Mouse (Mus musculus) urinary bladder, adult 2 months (tissue): ENCODE data around the gene Lrrn1. TPM values are rescaled to one million over a fixed set of nuclear protein-coding genes. Genes with fewer than 3 reads are reported as not detected.
A peak's percentile ranks its signal among the peaks of the same experiment; 100 is the strongest.

Experiments
- DNase-seq: peaks from one replicate; pipeline ENCODE4 v3.0.0; 2022; ENCODE audit warnings: low spot score
- polyA plus RNA-seq: library from polyadenylated mRNA; depleted of rRNA; stranded (reverse); fragments of >200 nt; gene quantifications from 2 replicates; pipeline ENCODE4 v1.2.3, GENCODE M21; 2012; rRNA removed

Gene Lrrn1
- polyA plus RNA-seq, result 0.58 and 0.68 TPM in 2 replicates

DNA sequence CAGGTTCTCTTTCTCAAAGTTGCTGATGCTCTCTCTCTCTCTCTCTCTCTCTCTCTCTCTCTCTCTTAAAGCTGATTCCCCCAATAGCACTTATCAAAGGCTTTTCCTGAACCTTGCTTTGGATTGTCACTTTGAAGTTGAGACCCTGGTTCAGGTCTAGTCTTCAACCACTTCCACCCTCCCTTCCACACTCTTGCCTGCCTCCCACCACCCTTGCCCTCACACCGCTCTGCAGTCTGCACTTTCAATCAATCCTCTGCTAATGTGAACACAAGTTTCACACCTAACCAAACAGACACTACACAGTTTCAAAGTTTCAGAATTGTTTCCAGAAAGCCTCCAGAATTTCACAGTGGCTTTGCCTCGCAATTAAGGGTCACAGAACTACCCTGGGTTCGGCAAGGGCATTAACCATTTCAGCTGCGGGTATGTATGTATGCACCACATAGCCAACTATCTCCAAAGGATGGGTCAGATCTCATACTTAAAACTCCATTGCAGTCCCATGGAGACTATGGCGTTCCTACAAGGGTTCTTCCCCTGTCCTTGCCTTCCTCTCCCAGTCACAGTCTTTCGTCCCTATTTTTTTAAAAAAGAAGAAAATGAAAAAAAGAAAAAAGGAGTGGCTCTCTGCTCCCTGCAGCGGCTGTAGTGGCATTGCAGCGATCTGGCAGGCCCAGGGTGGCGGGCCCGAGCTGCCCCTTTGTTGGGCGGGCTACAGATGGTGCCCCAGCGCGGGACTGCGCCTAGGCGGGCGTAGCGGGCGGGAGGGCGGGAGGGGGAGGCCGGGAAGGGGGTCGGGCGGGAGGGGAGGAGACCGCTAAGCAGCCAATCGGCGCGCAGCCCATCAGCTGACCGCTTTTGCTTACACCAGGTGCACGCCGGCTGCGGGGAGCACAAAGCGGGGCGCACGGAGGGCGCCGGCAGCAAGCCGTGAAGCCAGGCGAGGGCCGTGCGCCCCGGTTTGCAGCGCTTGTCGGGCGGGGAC lies at the start of gene Lrrn1:
Gene Lrrn1 (plus strand): TSS at position 892 of the 988 bp plus-strand sequence.
- DNase-seq, result peak; percentile 20

GRCm38 (mm10) chr6:107494491-107494890 lies 35.1 kb upstream of the Lrrn1 start:
- no peak for DNase-seq

- DNase-seq, result no peak
Observed at GRCm38 (mm10) chr6:107495830-107496229, 33.7 kb upstream of the Lrrn1 start.

GRCm38 (mm10) chr6:107513716-107514115 lies 15.9 kb upstream of the Lrrn1 start:
- DNase-seq, result no peak

DNA sequence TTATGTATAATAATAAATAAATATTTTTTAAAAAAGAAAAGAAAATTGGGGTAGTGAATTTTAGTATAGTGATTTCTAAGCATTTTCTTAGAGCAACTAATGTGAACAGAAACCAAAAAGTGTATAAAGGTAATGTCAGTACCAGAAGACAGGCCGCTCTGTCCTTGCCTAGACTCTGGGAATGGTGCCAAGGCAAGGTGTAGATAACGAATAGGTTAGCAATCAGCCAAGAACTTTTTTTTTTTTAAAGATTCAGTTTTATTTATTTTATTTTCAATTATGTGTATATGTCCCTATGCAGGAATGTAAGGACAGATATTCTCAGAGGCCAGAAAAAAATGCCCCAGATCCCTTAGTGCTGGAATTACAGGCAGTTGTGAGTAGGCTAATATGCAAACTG lies 5.6 kb upstream of the Lrrn1 start:
- no peak for DNase-seq

DNA sequence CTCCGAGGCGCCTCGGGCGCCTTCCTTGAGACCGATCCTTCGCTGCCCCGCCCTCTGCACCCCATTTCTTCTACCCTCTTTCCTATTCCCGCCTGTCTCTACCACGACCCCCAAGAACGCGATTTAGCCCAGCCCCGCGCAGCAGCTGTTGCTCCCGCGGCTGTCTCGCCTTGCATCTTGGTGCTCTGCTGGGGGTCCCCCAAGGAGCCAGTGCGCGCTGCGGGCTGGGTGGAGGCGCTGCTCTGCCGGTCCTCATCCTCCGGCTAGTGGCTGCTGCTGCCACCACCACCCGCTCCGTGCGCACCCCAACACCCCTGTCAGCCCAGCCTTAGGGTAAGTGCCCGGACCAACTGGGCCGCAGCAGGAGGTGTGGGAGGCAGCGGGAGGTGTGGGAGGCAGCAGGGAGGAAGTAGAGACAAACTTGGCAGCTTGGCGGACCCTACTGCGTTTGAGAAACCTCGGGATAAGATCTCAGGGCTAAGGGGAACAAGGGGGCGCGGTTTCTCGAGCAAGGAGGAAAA lies 403 bp downstream of the Lrrn1 start:
- peak; percentile 22 for DNase-seq

DNA sequence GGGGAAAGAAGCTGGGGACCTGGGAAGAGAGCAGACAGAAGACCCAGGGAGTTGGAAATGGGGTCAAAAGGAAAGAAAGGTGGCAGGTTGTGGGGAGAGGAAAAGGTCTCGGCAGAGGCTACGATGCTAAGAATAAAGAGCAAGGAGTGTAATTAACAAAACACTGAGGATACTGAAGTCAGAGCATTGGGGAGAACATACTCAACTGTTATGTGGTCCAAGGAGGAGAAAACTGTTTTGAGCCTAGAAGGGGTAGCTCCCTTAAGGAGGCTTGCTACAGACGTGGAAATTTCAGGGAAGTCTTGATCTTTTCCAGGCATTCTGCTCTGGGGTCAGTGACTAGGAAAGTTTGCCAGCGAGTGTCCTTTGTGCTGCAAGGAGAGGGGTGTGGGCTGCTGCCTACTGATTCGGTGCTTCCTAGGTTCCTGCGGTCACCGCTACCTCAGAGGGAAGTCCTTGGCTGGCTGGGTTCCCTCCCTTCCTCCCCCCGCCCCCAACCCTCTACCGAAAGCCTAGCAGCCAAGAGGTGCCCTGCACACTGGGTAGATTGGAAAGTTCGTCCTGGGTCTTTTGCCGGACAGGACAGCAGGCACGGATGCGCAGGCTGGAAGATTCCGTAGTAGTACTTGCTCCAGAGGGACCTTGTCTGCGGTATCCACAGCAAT lies 1.2 kb downstream of the Lrrn1 start:
- no peak for DNase-seq

DNA sequence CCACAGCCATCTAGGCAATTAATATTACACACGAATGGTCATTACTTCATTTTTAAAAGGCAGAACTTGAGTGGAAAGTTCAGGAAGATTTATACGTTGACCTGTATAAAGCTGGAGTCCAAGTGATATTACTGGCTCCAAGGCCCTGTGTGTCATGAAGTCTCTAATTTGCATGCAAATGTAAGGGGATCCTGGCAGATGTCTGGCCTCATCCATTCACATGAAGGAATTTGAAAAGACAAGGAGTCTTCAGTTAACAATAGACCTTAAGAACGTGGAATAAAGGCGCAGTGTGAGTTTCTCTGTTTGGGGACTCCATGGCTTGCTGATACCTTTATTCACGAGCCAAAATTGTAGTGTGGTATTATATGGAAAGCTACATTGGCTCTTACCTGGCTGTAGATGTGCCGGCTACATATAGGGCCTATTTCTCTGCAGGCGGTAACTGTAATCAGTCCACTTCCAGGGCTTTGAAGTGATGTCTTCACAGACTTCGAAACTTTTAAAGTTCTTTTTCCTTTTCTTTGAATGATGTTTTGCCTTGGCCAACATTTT lies 2.0 kb downstream of the Lrrn1 start:
- DNase-seq, result no peak

- DNase-seq, result no peak
Observed at GRCm38 (mm10) chr6:107534533-107534932, 5.0 kb downstream of the Lrrn1 start.

DNA sequence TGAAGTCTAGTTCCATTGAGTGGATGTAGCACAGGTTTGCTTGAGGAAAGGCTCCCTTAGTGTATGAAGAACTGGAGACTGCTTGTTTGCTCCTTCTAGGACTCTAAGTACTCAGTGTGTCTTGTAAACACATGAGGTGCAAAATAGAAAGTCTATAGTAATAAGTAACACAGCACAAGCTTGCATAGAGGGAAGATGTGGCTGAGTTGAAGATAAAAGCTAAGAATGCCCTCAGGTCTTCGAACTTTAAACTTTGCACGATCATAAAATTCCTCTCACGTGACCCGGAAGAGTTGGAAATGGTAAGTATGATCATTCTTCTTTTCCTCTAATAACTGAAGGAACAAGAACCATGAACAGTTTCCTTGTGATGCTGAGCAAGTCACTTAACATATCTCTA lies 7.1 kb downstream of the Lrrn1 start:
- DNase-seq, result no peak

- no peak for DNase-seq
Observed at GRCm38 (mm10) chr6:107541222-107541621, 11.7 kb downstream of the Lrrn1 start.

- DNase-seq, result no peak
Observed at GRCm38 (mm10) chr6:107541918-107542317, 12.3 kb downstream of the Lrrn1 start.

- DNase-seq, result no peak
Observed at GRCm38 (mm10) chr6:107546272-107546671, 16.7 kb downstream of the Lrrn1 start.

GRCm38 (mm10) chr6:107552511-107552910 lies 22.9 kb downstream of the Lrrn1 start:
- DNase-seq, result no peak

GRCm38 (mm10) chr6:107555364-107555763 lies 25.8 kb downstream of the Lrrn1 start:
- DNase-seq, result no peak

- DNase-seq, result no peak
Observed at GRCm38 (mm10) chr6:107556996-107557395, 27.4 kb downstream of the Lrrn1 start.

GRCm38 (mm10) chr6:107557806-107558205 lies 28.2 kb downstream of the Lrrn1 start:
- no peak for DNase-seq

- DNase-seq, result no peak
Observed at GRCm38 (mm10) chr6:107562255-107562654, 32.7 kb downstream of the Lrrn1 start.

DNA sequence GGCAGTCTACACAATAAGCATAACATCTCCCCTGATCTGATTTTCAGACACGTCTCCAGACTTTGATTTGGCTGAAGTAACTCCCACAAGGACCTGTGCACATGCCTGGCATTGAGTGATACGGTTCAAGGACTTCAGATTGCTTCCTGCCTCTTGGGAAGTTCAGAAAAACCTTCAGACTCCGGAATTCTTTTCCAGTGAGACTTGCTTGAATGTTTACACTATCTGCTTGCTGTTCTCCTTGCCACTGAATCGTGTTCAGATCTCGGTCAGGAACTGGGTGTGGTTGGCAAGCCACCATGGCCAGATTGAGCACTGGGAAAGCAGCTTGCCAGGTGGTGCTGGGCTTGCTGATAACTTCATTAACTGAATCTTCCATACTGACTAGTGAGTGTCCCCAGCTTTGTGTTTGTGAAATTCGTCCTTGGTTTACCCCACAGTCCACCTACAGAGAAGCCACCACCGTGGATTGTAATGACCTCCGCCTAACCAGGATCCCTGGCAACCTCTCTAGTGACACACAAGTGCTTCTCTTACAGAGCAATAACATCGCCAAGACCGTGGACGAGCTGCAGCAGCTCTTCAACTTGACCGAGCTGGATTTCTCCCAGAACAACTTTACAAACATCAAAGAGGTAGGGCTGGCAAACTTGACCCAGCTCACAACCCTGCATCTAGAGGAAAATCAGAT lies 37.5 kb downstream of the Lrrn1 start:
- no peak for DNase-seq

- DNase-seq, result no peak
Observed at GRCm38 (mm10) chr6:107574561-107574960, 45.0 kb downstream of the Lrrn1 start.

DNA sequence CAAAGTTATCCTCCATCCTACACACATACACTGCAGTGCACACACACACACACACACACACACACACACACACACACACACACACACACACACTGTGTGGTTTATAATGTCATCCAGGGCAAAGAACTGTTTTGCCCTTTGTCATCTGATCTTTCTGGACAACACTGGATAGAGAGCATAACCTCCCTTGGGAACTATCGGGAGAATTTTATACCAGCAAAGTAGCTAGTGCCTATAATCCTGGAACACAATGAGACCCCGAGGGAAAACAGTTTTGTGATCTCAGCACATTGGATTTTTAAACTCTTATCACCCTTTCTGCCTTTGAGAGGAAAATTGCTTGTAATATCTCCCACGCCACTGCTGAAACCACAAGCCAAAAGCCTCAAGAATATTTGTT lies 45.8 kb downstream of the Lrrn1 start:
- no peak for DNase-seq

- no peak for DNase-seq
Observed at GRCm38 (mm10) chr6:107577309-107577708, 47.7 kb downstream of the Lrrn1 start.
